Mouse (Mus musculus) activated CD4-positive, CD25-positive, alpha-beta regulatory T cell (primary cell): ENCODE measurements around the gene BC017158. TPM values are rescaled to one million over a fixed set of nuclear protein-coding genes. Genes with fewer than 3 reads are reported as not detected.

Experiments used
- polyA plus RNA-seq, 2 experiments: library from polyadenylated mRNA; unstranded; fragments of 100-300 nt; shearing (Covaris generic); gene quantifications; one replicate each; pipeline ENCODE4 v1.2.1; 2017

Gene BC017158
- 10 to 100 TPM; 15.9 to 18.8 TPM for polyA plus RNA-seq

DNA sequence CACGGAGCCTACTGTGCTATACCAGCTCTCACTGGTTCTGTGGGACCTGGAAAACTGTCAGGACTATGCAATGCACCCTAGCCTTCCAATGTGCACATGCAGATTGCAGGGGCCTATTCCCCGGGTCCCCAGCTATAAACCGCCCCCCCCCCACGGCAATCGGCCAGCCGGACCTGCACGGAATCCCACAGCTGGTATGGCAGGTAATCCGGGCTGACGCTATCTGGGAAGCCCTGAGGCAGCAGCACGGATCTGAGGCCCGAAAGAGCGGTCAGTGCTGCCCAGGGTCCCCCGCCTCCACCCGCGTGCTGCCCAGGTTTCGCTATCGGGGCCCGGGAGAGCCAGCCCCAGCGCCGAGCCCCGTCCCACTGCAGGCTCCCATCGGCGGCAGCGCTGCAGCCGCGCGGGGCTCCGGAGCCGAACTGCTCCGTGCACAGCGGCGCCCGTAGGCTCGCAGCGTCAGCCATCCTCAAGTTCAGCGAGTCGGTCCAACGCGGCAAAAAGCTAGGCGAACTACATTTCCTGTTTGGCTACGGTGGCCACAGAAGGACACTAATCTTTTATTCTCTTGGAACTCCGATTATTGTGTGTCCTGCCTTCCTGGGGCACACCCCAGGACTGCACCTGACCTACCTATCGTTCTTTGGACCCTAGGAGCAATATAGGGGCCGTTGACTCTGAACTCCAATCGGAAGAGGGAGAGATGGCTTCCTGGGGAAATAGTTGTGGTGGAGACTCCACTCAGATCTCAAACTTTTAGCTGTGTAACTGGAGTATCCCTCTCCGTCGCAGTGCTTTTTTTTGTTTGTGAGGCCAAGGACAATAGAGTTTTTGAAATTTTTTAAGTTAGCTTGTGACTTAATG lies at the start of gene BC017158:
Gene BC017158, minus strand, starts transcription at position 554 of the 864 bp plus-strand sequence.

GRCm38 (mm10) chr7:128265411-128265810 lies 32.6 kb downstream of the BC017158 start, which contains the start of gene Slc5a2:
Slc5a2 (plus strand) TSS chr7:128265657.

DNA sequence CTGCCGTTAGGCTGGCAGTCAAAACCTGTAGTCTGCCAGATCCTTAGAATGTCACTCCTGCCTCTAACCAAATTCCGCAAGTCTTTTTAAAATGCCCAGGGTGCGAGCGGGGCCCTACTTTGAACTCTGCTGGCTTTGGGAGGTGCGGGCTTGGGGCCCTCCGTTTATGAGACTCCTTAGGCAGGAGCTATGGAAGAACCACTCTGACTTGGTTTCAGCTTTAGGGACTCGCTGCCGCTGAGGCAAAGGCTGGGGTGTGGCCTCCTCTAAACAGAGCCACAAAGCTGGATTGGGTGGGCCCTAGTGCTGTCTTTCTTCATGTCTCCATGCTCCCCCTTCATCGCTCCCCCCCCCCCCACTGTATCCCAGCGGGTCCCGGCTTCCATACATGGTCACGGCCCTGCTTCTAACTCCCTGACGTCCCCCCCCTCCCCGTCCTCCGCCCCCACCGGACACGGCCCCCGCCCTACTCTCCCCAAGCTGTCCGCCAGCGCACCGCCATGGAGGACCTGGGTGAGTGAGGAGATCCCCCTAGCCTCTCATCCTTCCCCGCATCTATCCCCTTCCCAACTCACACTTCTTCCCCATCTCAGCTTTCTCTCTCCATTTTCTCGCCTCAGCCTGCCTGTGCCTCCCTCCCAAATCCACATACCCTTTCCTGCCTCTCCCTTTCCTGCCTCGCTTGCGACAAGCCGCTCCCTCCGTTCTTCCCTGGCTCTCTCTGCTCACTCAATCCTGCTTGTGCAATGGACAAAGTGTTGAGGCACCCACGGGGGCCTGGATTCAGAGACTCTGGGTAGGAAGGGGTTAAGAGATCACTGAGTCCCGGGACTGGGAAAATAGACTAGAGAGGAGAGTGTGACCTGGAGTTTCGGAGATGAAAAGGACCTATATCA lies 51.2 kb downstream of the BC017158 start, which contains the start of gene Tgfb1i1:
Gene Tgfb1i1, plus strand, starts transcription at position 317 of the 896 bp plus-strand sequence.

GRCm38 (mm10) chr7:128237927-128238778 lies 59.8 kb downstream of the BC017158 start, which contains the start of gene 9130023H24Rik:
9130023H24Rik (minus strand) TSS chr7:128238031.

GRCm38 (mm10) chr7:128236856-128237592 lies 60.9 kb downstream of the BC017158 start, which contains the start of gene Armc5:
Armc5 (plus strand) TSS chr7:128237342.

Other genes starting within 250 kb of the BC017158 start
- 1 to 10 TPM in 1 of 2 experiments, under 1 TPM in 1; 0.98 to 5.7 TPM for gene Itgam, start 235.5 kb downstream of the BC017158 start, polyA plus RNA-seq
- under 1 TPM in 1 of 2 experiments, not detected in 1; 0.64 TPM for gene Gm49368, start 235.5 kb downstream of the BC017158 start, polyA plus RNA-seq
- gene Itgax, start 168.6 kb downstream of the BC017158 start, polyA plus RNA-seq: 1 to 10 TPM in 1 of 2 experiments, not detected in 1; 1.1 TPM
- gene Itgad, start 143.8 kb downstream of the BC017158 start, polyA plus RNA-seq: 1 to 10 TPM; 1.6 to 2.9 TPM
- gene Cox6a2, start 91.8 kb downstream of the BC017158 start, polyA plus RNA-seq: under 1 TPM in 1 of 2 experiments, not detected in 1; 0.24 TPM
- gene Armc5, start 60.8 kb downstream of the BC017158 start, polyA plus RNA-seq: 10 to 100 TPM; 16.1 to 23.5 TPM
- gene 9130023H24Rik, start 60.1 kb downstream of the BC017158 start, polyA plus RNA-seq: 1 to 10 TPM; 1.4 to 2.4 TPM
- gene Tgfb1i1, start 51.4 kb downstream of the BC017158 start, polyA plus RNA-seq: under 1 TPM; 0.45 to 0.53 TPM
- gene Slc5a2, start 32.5 kb downstream of the BC017158 start, polyA plus RNA-seq: under 1 TPM in 1 of 2 experiments, not detected in 1; 0.24 TPM
- gene Rgs10, start 120.6 kb upstream of the BC017158 start, polyA plus RNA-seq: 100 to 1,000 TPM; 284 to 360 TPM
- 10 to 100 TPM; 44.8 to 46.5 TPM for gene Tial1, start 163.5 kb upstream of the BC017158 start, polyA plus RNA-seq
- gene Bag3, start 225.4 kb upstream of the BC017158 start, polyA plus RNA-seq: 1 to 10 TPM; 4.0 to 6.7 TPM